Mouse (Mus musculus): ENCODE measurements around the gene Ncoa4. TPM values are rescaled to one million over a fixed set of nuclear protein-coding genes. Genes with fewer than 3 reads are reported as not detected.
"Not testable (repeated sequence)": the region's sequence is repeated elsewhere in the genome, so short reads cannot be mapped to it uniquely, and the experiment has no call there.

Ncoa4 gene
- 136 and 176 TPM in 2 replicates for total RNA-seq (2017)

- ATAC-seq (replicated peaks; ENCODE audit: low read depth, poor library complexity, severe bottlenecking) = peak; percentile 93
Measured at GRCm38 (mm10) chr14:32159690-32160246, at the start of gene Ncoa4. Gene Ncoa4 (plus strand): TSS chr14:32159865.

GRCm38 (mm10) chr14:32112124-32112523 is 47.5 kb upstream of the Ncoa4 start:
- not testable (repeated sequence) for ATAC-seq (replicated peaks; ENCODE audit: low read depth, poor library complexity, severe bottlenecking)

GRCm38 (mm10) chr14:32120940-32121919 is 38.4 kb upstream of the Ncoa4 start:
- no peak for ATAC-seq (replicated peaks; ENCODE audit: low read depth, poor library complexity, severe bottlenecking)

GRCm38 (mm10) chr14:32121920-32122315 is 37.7 kb upstream of the Ncoa4 start:
- ATAC-seq (replicated peaks; ENCODE audit: low read depth, poor library complexity, severe bottlenecking) = peak; percentile 93

- no peak for ATAC-seq (replicated peaks; ENCODE audit: low read depth, poor library complexity, severe bottlenecking)
Measured at GRCm38 (mm10) chr14:32124261-32124660, 35.4 kb upstream of the Ncoa4 start.

GRCm38 (mm10) chr14:32125256-32125655 is 34.4 kb upstream of the Ncoa4 start:
- not testable (repeated sequence) for ATAC-seq (replicated peaks; ENCODE audit: low read depth, poor library complexity, severe bottlenecking)

GRCm38 (mm10) chr14:32128409-32128808 is 31.3 kb upstream of the Ncoa4 start:
- ATAC-seq (replicated peaks; ENCODE audit: low read depth, poor library complexity, severe bottlenecking) = peak; percentile 39; the same call in 1 of the 2 replicates

- ATAC-seq (replicated peaks; ENCODE audit: low read depth, poor library complexity, severe bottlenecking) = peak; percentile 60
Measured at GRCm38 (mm10) chr14:32131836-32132235, 27.8 kb upstream of the Ncoa4 start.

- ATAC-seq (replicated peaks; ENCODE audit: low read depth, poor library complexity, severe bottlenecking) = 0 out of 2 replicates have a peak, but pooled peaks have one; percentile 39
Measured at GRCm38 (mm10) chr14:32134293-32134692, 25.4 kb upstream of the Ncoa4 start.

- ATAC-seq (replicated peaks; ENCODE audit: low read depth, poor library complexity, severe bottlenecking) = not testable (repeated sequence)
Measured at GRCm38 (mm10) chr14:32136467-32136866, 23.2 kb upstream of the Ncoa4 start.

- peak; percentile 65 for ATAC-seq (replicated peaks; ENCODE audit: low read depth, poor library complexity, severe bottlenecking)
Measured at GRCm38 (mm10) chr14:32140359-32140965, 19.2 kb upstream of the Ncoa4 start.

- ATAC-seq (replicated peaks; ENCODE audit: low read depth, poor library complexity, severe bottlenecking) = no peak
Measured at GRCm38 (mm10) chr14:32141723-32142122, 17.9 kb upstream of the Ncoa4 start, which contains the start of gene Msmb. Gene Msmb (plus strand): TSS chr14:32142023.

GRCm38 (mm10) chr14:32144734-32145133 is 14.9 kb upstream of the Ncoa4 start:
- ATAC-seq (replicated peaks; ENCODE audit: low read depth, poor library complexity, severe bottlenecking) = no peak

GRCm38 (mm10) chr14:32145401-32145800 is 14.3 kb upstream of the Ncoa4 start:
- no peak for ATAC-seq (replicated peaks; ENCODE audit: low read depth, poor library complexity, severe bottlenecking)

- peak; percentile 66 for ATAC-seq (replicated peaks; ENCODE audit: low read depth, poor library complexity, severe bottlenecking)
Measured at GRCm38 (mm10) chr14:32145809-32146511, 13.7 kb upstream of the Ncoa4 start.

GRCm38 (mm10) chr14:32146578-32146977 is 13.1 kb upstream of the Ncoa4 start:
- ATAC-seq (replicated peaks; ENCODE audit: low read depth, poor library complexity, severe bottlenecking) = no peak

- no peak for ATAC-seq (replicated peaks; ENCODE audit: low read depth, poor library complexity, severe bottlenecking)
Measured at GRCm38 (mm10) chr14:32150872-32151271, 8.8 kb upstream of the Ncoa4 start.

GRCm38 (mm10) chr14:32152243-32152965 is 7.3 kb upstream of the Ncoa4 start:
- ATAC-seq (replicated peaks; ENCODE audit: low read depth, poor library complexity, severe bottlenecking) = no peak

- ATAC-seq (replicated peaks; ENCODE audit: low read depth, poor library complexity, severe bottlenecking) = no peak
Measured at GRCm38 (mm10) chr14:32153156-32153555, 6.5 kb upstream of the Ncoa4 start.

Measured in common myeloid progenitor, adult 5-6 weeks (primary cell).